Mouse (Mus musculus): ENCODE results near the gene Art3. TPM values are rescaled to one million over a fixed set of nuclear protein-coding genes. Genes with fewer than 3 reads are reported as not detected.
"Not testable (repeated sequence)": the region's sequence is repeated elsewhere in the genome, so short reads cannot be mapped to it uniquely, and the experiment has no call there.

The Art3 gene
- polyA plus RNA-seq, 1 experiment from 2014 or later: 2.6 TPM

DNA sequence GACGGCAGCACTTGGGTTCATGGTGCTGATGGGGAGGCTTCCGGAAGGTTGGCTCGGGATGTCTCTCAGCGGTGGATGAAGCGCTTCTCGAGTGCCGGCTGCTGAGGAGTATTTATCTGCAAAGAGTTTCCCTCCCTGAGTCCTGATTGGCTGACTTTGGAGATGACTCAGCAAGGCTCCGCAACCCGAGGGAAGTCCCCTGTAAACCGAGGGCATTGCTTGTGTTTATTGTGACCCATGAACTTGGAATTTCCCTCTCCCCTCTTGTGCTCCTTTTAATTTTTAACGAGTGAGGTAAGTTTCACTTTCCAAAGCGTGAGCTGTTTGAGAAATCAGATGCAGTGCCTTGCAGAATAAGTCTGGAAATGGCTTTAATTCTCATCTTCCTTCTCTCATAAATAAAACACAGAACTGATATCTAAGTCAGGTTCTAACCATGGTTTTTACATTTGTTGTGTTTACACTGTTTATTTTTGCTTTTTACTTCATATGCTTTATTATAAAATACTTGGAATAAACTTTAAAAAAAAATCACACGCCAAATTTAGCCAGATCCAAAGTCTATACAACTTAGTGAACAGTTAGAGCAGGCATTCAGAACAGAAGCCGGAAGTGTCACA is 17.3 kb downstream of the Art3 start, which contains the start of gene Cxcl10:
TSS of gene Cxcl10 (minus strand) at position 96 of the 620 bp plus-strand sequence.
- H3K4me3 ChIP-seq: no peak within 1 kb of the TSS; the same call in 1 of the 2 replicates
- peak; percentile 66; the same call in 1 of the 2 replicates for ATAC-seq (ENCODE audit: low FRiP score, low read depth)
- WGBS: 27% methylated on average over 14 of the region's 14 CpGs

DNA sequence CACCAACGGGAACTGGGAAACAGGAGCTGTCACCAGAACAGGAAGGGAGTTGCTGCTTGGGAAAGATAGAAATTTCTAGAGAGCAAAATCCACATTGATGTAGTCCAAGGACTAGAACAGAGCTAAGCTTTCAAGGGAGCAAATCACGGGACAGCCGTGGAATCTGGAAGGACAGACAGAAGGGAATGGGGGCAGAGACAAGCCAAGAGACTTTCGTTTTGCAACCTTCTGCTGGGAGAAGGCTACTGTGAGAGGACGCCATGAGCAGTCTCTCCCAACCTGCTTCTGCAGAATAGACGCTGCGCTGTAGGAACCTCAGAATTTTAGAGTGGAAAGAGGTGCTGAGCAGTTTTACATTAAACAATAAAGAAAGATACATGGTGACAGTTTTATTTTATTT is 18.1 kb downstream of the Art3 start:
- Histone ChIP-seq H3K9me3 (no peaks in the 10 kb centered on the region), H3K27me3 (peaks cover 10% of the 10 kb centered on the region; the same call in 1 of the 2 replicates), H3K4me1 (no peaks in the 10 kb centered on the region), H3K4me3 (no peak overlapping the region), H3K36me3 (no peaks in the 10 kb centered on the region), H3K4me2 (replicated peaks) (no peak overlapping the region), H3K9ac (replicated peaks) (no peak overlapping the region), H3K27ac (replicated peaks) (no peak overlapping the region)
- no peak for ATAC-seq (ENCODE audit: low FRiP score, low read depth)
- WGBS: 85% methylated on average over 7 of the region's 7 CpGs

More for the DNA sequence above, 17.3 kb downstream of the Art3 start, which contains the start of gene Cxcl10:
- Histone ChIP-seq H3K4me1 (no peaks in the 10 kb centered on the region), H3K27ac (replicated peaks) (no peak within 1 kb of the TSS), H3K9me3 (no peaks in the 10 kb centered on the region), H3K4me2 (replicated peaks) (peak within 1 kb of the TSS; percentile 36), H3K36me3 (no peaks in the 10 kb centered on the region), H3K9ac (replicated peaks) (no peak within 1 kb of the TSS), H3K27me3 (peaks cover 10% of the 10 kb centered on the region; the same call in 1 of the 2 replicates)

- H3K36me3 ChIP-seq; H3K27ac ChIP-seq (replicated peaks); H3K9me3 ChIP-seq; H3K4me1 ChIP-seq; H3K4me2 ChIP-seq (replicated peaks); H3K4me3 ChIP-seq; H3K27me3 ChIP-seq; H3K9ac ChIP-seq (replicated peaks); ATAC-seq (ENCODE audit: low FRiP score, low read depth): not testable (repeated sequence)
- 77% methylated on average over 4 of the region's 4 CpGs for WGBS
Measured at GRCm38 (mm10) chr5:92352716-92353115, 21.1 kb downstream of the Art3 start.

GRCm38 (mm10) chr5:92353517-92353916 is 21.9 kb downstream of the Art3 start:
- no peak overlapping the region for H3K4me3 ChIP-seq
- no peak overlapping the region for H3K9ac ChIP-seq (replicated peaks)
- H3K27ac ChIP-seq (replicated peaks): no peak overlapping the region
- no peak overlapping the region; the same call in 1 of the 2 replicates for H3K4me2 ChIP-seq (replicated peaks)
- no peaks in the 10 kb centered on the region for H3K36me3 ChIP-seq
- no peaks in the 10 kb centered on the region for H3K4me1 ChIP-seq
- 57% methylated on average over 11 of the region's 11 CpGs for WGBS
- no peaks in the 10 kb centered on the region for H3K27me3 ChIP-seq
- no peak for ATAC-seq (ENCODE audit: low FRiP score, low read depth)
- H3K9me3 ChIP-seq: no peaks in the 10 kb centered on the region

- Histone ChIP-seq H3K27ac (replicated peaks) (no peak overlapping the region), H3K27me3 (no peaks in the 10 kb centered on the region), H3K36me3 (no peaks in the 10 kb centered on the region), H3K4me3 (no peak overlapping the region), H3K9me3 (no peaks in the 10 kb centered on the region), H3K9ac (replicated peaks) (no peak overlapping the region), H3K4me2 (replicated peaks) (no peak overlapping the region), H3K4me1 (no peaks in the 10 kb centered on the region)
- no peak for ATAC-seq (ENCODE audit: low FRiP score, low read depth)
- 58% methylated on average over 12 of the region's 12 CpGs for WGBS
Measured at GRCm38 (mm10) chr5:92358033-92358432, 26.4 kb downstream of the Art3 start.

GRCm38 (mm10) chr5:92358767-92359455 is 27.3 kb downstream of the Art3 start:
- no peak overlapping the region for H3K4me3 ChIP-seq
- 72% methylated on average over 11 of the region's 11 CpGs for WGBS

GRCm38 (mm10) chr5:92363179-92363578 is 31.6 kb downstream of the Art3 start:
- no peaks in the 10 kb centered on the region for H3K36me3 ChIP-seq
- no peak overlapping the region for H3K9ac ChIP-seq (replicated peaks)

More at GRCm38 (mm10) chr5:92358767-92359455, 27.3 kb downstream of the Art3 start:
- no peaks in the 10 kb centered on the region for H3K4me1 ChIP-seq
- H3K9me3 ChIP-seq: no peaks in the 10 kb centered on the region
- H3K9ac ChIP-seq (replicated peaks): no peak overlapping the region
- H3K4me2 ChIP-seq (replicated peaks): no peak overlapping the region
- H3K36me3 ChIP-seq: no peaks in the 10 kb centered on the region
- ATAC-seq (ENCODE audit: low FRiP score, low read depth): no peak
- H3K27me3 ChIP-seq: no peaks in the 10 kb centered on the region
- no peak overlapping the region for H3K27ac ChIP-seq (replicated peaks)

GRCm38 (mm10) chr5:92364011-92364410 is 32.4 kb downstream of the Art3 start:
- no peak overlapping the region for H3K27ac ChIP-seq (replicated peaks)
- 87% methylated on average over 5 of the region's 5 CpGs for WGBS
- H3K4me3 ChIP-seq: no peak overlapping the region
- no peaks in the 10 kb centered on the region for H3K4me1 ChIP-seq
- H3K9ac ChIP-seq (replicated peaks): no peak overlapping the region
- H3K27me3 ChIP-seq: no peaks in the 10 kb centered on the region
- no peak for ATAC-seq (ENCODE audit: low FRiP score, low read depth)
- no peak overlapping the region for H3K4me2 ChIP-seq (replicated peaks)
- H3K36me3 ChIP-seq: no peaks in the 10 kb centered on the region
- H3K9me3 ChIP-seq: no peaks in the 10 kb centered on the region

More at GRCm38 (mm10) chr5:92363179-92363578, 31.6 kb downstream of the Art3 start:
- Histone ChIP-seq H3K4me1 (no peaks in the 10 kb centered on the region), H3K4me3 (no peak overlapping the region), H3K4me2 (replicated peaks) (no peak overlapping the region), H3K9me3 (no peaks in the 10 kb centered on the region), H3K27ac (replicated peaks) (no peak overlapping the region), H3K27me3 (no peaks in the 10 kb centered on the region)
- 13% methylated on average over 4 of the region's 4 CpGs for WGBS
- ATAC-seq (ENCODE audit: low FRiP score, low read depth): no peak

- WGBS: 82% methylated on average over 11 of the region's 11 CpGs
- ATAC-seq (ENCODE audit: low FRiP score, low read depth): no peak
- H3K4me1 ChIP-seq: no peaks in the 10 kb centered on the region
- no peak overlapping the region for H3K4me2 ChIP-seq (replicated peaks)
- no peaks in the 10 kb centered on the region for H3K27me3 ChIP-seq
- no peak overlapping the region for H3K9ac ChIP-seq (replicated peaks)
- no peak overlapping the region for H3K27ac ChIP-seq (replicated peaks)
- H3K9me3 ChIP-seq: no peaks in the 10 kb centered on the region
- H3K4me3 ChIP-seq: no peak overlapping the region
- no peaks in the 10 kb centered on the region for H3K36me3 ChIP-seq
Measured at GRCm38 (mm10) chr5:92365146-92365705, 33.6 kb downstream of the Art3 start.

- Histone ChIP-seq H3K27me3 (no peaks in the 10 kb centered on the region), H3K4me2 (replicated peaks) (no peak overlapping the region), H3K4me3 (no peak overlapping the region), H3K36me3 (no peaks in the 10 kb centered on the region), H3K27ac (replicated peaks) (no peak overlapping the region), H3K4me1 (peaks cover 6% of the 10 kb centered on the region), H3K9me3 (no peaks in the 10 kb centered on the region), H3K9ac (replicated peaks) (no peak overlapping the region)
- ATAC-seq (ENCODE audit: low FRiP score, low read depth): no peak
- WGBS: 78% methylated on average over 6 of the region's 6 CpGs
Measured at GRCm38 (mm10) chr5:92366565-92366964, 34.9 kb downstream of the Art3 start.

DNA sequence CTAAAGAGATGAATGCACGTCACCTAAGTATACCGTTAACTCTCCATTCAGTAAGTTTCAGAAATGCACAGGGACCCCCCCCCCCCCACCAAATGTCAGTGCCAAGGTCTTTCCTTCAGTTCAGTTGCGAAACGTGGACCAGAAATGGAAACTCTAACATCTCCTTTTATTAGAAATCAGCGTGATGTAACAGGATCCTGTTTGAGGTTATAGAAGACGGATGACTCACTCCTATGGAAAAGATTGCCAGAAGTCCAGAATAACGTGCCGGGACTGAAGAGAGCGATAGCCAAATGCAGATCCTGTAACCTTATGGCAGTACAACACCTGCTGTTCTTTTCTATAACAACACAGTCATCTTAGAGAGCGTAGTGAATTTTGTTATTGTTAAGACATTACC is 36.8 kb downstream of the Art3 start:
- no peak overlapping the region for H3K4me3 ChIP-seq
- no peak overlapping the region for H3K9ac ChIP-seq (replicated peaks)
- H3K4me2 ChIP-seq (replicated peaks): no peak overlapping the region
- WGBS: 85% methylated on average over 10 of the region's 10 CpGs
- H3K27me3 ChIP-seq: no peaks in the 10 kb centered on the region
- H3K9me3 ChIP-seq: no peaks in the 10 kb centered on the region
- no peaks in the 10 kb centered on the region for H3K36me3 ChIP-seq
- H3K27ac ChIP-seq (replicated peaks): no peak overlapping the region
- peaks cover 8% of the 10 kb centered on the region for H3K4me1 ChIP-seq
- ATAC-seq (ENCODE audit: low FRiP score, low read depth): no peak

Measured in midbrain, embryonic 12.5 days (tissue).